Mouse (Mus musculus) MEL (cell line): Measurements from ENCODE around the gene Eftud2. TPM values are rescaled to one million over a fixed set of nuclear protein-coding genes. Genes with fewer than 3 reads are reported as not detected.

Experiments used
- DNase-seq: peaks from one replicate; pipeline ENCODE4 v3.0.0; 2011; ENCODE audit warnings: low read depth, low spot score
- H3K27ac ChIP-seq: 2 replicates; pipeline ENCODE4 v1.5.1; 2012; ENCODE audit warnings: low read depth, mild to moderate bottlenecking, control low read depth, low read length, moderate library complexity; ENCODE audit not compliant: control insufficient read depth
- H3K27me3 ChIP-seq, 2 experiments: fragments of 150-350 bp in 1 of 2; sonication (generic) in 1 of 2; 2 replicates each; pipeline ENCODE4 v1.6.1; 2012; ENCODE audit warnings: low read length in 2 of 2, mild to moderate bottlenecking in 2 of 2, improper control_type of control experiment in 1 of 2, moderate library complexity in 1 of 2; ENCODE audit not compliant: insufficient read depth in 2 of 2, control insufficient read depth in 1 of 2
- H3K36me3 ChIP-seq, 2 experiments: 2 replicates each; pipeline ENCODE4 v1.6.1; 2012 to 2014; ENCODE audit warnings: low read length in 2 of 2, improper control_type of control experiment in 1 of 2, inconsistent platforms in 1 of 2, mild to moderate bottlenecking in 1 of 2; ENCODE audit not compliant: insufficient read depth in 2 of 2, control insufficient read depth in 1 of 2
- H3K4me1 ChIP-seq, 2 experiments: fragments of 150-350 bp in 1 of 2; sonication (generic) in 1 of 2; 2 replicates each; pipeline ENCODE4 v1.6.1; 2012; ENCODE audit warnings: low read length in 2 of 2, improper control_type of control experiment in 1 of 2, mild to moderate bottlenecking in 1 of 2; ENCODE audit not compliant: insufficient read depth in 2 of 2, control insufficient read depth in 1 of 2
- H3K4me3 ChIP-seq, 2 experiments: fragments of 150-350 bp in 1 of 2; sonication (generic) in 1 of 2; 2 replicates each; pipeline ENCODE4 v1.5.1; 2012; ENCODE audit warnings: low read depth in 2 of 2, low read length in 2 of 2, mild to moderate bottlenecking in 2 of 2, moderate library complexity in 2 of 2, control low read depth in 1 of 2, improper control_type of control experiment in 1 of 2; ENCODE audit not compliant: control insufficient read depth in 1 of 2, insufficient read depth in 1 of 2
- H3K79me2 ChIP-seq: 2 replicates; pipeline ENCODE4 v1.6.1; 2012; ENCODE audit warnings: mild to moderate bottlenecking, low read length, moderate library complexity; ENCODE audit not compliant: control insufficient read depth, poor library complexity, insufficient read depth
- H3K9ac ChIP-seq: 2 replicates; pipeline ENCODE4 v1.6.1; 2012; ENCODE audit warnings: low read depth, mild to moderate bottlenecking, control low read depth, low read length, moderate library complexity; ENCODE audit not compliant: control insufficient read depth, poor library complexity, severe bottlenecking
- H3K9me3 ChIP-seq: fragments of 150-350 bp; sonication (generic); replicated peaks from 2 replicates; pipeline ENCODE4 v1.6.1; 2012; ENCODE audit warnings: mild to moderate bottlenecking, low read length, improper control_type of control experiment, moderate library complexity; ENCODE audit not compliant: insufficient read depth
- CHD1 ChIP-seq: IDR thresholded peaks from 2 replicates; pipeline ENCODE4 v1.6.1; 2012; ENCODE audit warnings: low read depth, mild to moderate bottlenecking, inconsistent platforms, low read length, improper control_type of control experiment
- CHD2 ChIP-seq: IDR thresholded peaks from 2 replicates; pipeline ENCODE4 v1.6.1; 2011; ENCODE audit warnings: low read length, improper control_type of control experiment
- ELF1 ChIP-seq: IDR thresholded peaks from 2 replicates; pipeline ENCODE4 v1.6.1; 2014; ENCODE audit warnings: low read depth, mild to moderate bottlenecking, inconsistent platforms, low read length, improper control_type of control experiment, moderate library complexity
- ETS1 ChIP-seq: IDR thresholded peaks from 2 replicates; pipeline ENCODE4 v1.6.1; 2012; ENCODE audit warnings: low read depth, mild to moderate bottlenecking, inconsistent platforms, low read length, improper control_type of control experiment, moderate library complexity
- GATA1 ChIP-seq: IDR thresholded peaks from 2 replicates; pipeline ENCODE4 v1.6.1; 2011; ENCODE audit warnings: low read depth, low read length, improper control_type of control experiment
- HCFC1 ChIP-seq: IDR thresholded peaks from 2 replicates; pipeline ENCODE4 v1.6.1; 2012; ENCODE audit warnings: low read depth, mild to moderate bottlenecking, inconsistent platforms, low read length, improper control_type of control experiment, moderate library complexity
- JUND ChIP-seq: IDR thresholded peaks from 2 replicates; pipeline ENCODE4 v1.6.1; 2011; ENCODE audit warnings: low read depth, mild to moderate bottlenecking, improper control_type of control experiment, low read length
- KAT2A ChIP-seq: conservative IDR thresholded peaks from 2 replicates; pipeline ENCODE4 v1.6.1; 2012; ENCODE audit warnings: low read depth, low read length, improper control_type of control experiment, inconsistent platforms
- MEF2A ChIP-seq: IDR thresholded peaks from 2 replicates; pipeline ENCODE4 v1.6.1; 2014; ENCODE audit warnings: low read depth, mild to moderate bottlenecking, inconsistent platforms, low read length, improper control_type of control experiment; ENCODE audit not compliant: poor library complexity, insufficient replicate concordance, severe bottlenecking; ENCODE audit errors: extremely low read depth
- MYB ChIP-seq: IDR thresholded peaks from 2 replicates; pipeline ENCODE4 v1.6.1; 2011; ENCODE audit warnings: mild to moderate bottlenecking, low read depth, low read length, improper control_type of control experiment
- MYC ChIP-seq: IDR thresholded peaks from 2 replicates; pipeline ENCODE4 v1.6.1; 2011; ENCODE audit warnings: low read depth, mild to moderate bottlenecking, low read length, improper control_type of control experiment, moderate library complexity
- POLR2A ChIP-seq, 2 experiments: IDR thresholded peaks; 2 replicates each; pipeline ENCODE4 v1.6.1; 2011 to 2012; ENCODE audit warnings: low read length in 2 of 2, mild to moderate bottlenecking in 2 of 2, control low read depth in 1 of 2, improper control_type of control experiment in 1 of 2, low read depth in 1 of 2, moderate library complexity in 1 of 2; ENCODE audit not compliant: control insufficient read depth in 1 of 2, insufficient read depth in 1 of 2, poor library complexity in 1 of 2
- POLR2AphosphoS5 ChIP-seq: IDR thresholded peaks from 2 replicates; pipeline ENCODE4 v1.6.1; 2012; ENCODE audit warnings: low read depth, borderline replicate concordance, mild to moderate bottlenecking, inconsistent platforms, low read length, moderate library complexity, mixed read lengths
- RAD21 ChIP-seq: IDR thresholded peaks from 2 replicates; pipeline ENCODE4 v1.6.1; 2011; ENCODE audit warnings: mild to moderate bottlenecking, low read depth, low read length, improper control_type of control experiment
- RCOR1 ChIP-seq: IDR thresholded peaks from 2 replicates; pipeline ENCODE4 v1.6.1; 2012; ENCODE audit warnings: low read depth, mild to moderate bottlenecking, inconsistent platforms, low read length, improper control_type of control experiment
- SIN3A ChIP-seq: IDR thresholded peaks from 2 replicates; pipeline ENCODE4 v1.6.1; 2012; ENCODE audit warnings: low read length, improper control_type of control experiment, inconsistent platforms
- TCF12 ChIP-seq: IDR thresholded peaks from 2 replicates; pipeline ENCODE4 v1.6.1; 2014; ENCODE audit warnings: low read depth, mild to moderate bottlenecking, inconsistent platforms, low read length, improper control_type of control experiment, moderate library complexity
- UBTF ChIP-seq: IDR thresholded peaks from 2 replicates; pipeline ENCODE4 v1.6.1; 2012; ENCODE audit warnings: low read depth, mild to moderate bottlenecking, inconsistent platforms, low read length, improper control_type of control experiment, moderate library complexity, borderline replicate concordance; ENCODE audit not compliant: insufficient read depth
- USF1 ChIP-seq: IDR thresholded peaks from 2 replicates; pipeline ENCODE4 v1.6.1; 2014; ENCODE audit warnings: low read depth, mild to moderate bottlenecking, inconsistent platforms, low read length, improper control_type of control experiment, moderate library complexity
- USF2 ChIP-seq, 2 experiments: IDR thresholded peaks; 2 replicates each; pipeline ENCODE4 v1.6.1; 2011 to 2012; ENCODE audit warnings: improper control_type of control experiment in 2 of 2, low read length in 2 of 2, borderline replicate concordance in 1 of 2, inconsistent platforms in 1 of 2, low read depth in 1 of 2, mild to moderate bottlenecking in 1 of 2; ENCODE audit not compliant: insufficient read depth in 1 of 2
- ZMIZ1 ChIP-seq: IDR thresholded peaks from 2 replicates; pipeline ENCODE4 v1.6.1; 2012; ENCODE audit warnings: low read depth, mild to moderate bottlenecking, inconsistent platforms, low read length, improper control_type of control experiment, moderate library complexity
- ZNF384 ChIP-seq: IDR thresholded peaks from 2 replicates; pipeline ENCODE4 v1.6.1; 2012; ENCODE audit warnings: low read depth, mild to moderate bottlenecking, inconsistent platforms, low read length, improper control_type of control experiment
- polyA plus RNA-seq, 2 experiments: library from polyadenylated mRNA; stranded (reverse) in 1 of 2; unstranded in 1 of 2; fragments of >175 nt in 1 of 2; fragments of >200 nt in 1 of 2; gene quantifications; 2 replicates each; pipeline versions ENCODE4 v1.2.1 to v1.2.4; 2012; ENCODE audit warnings: low replicate concordance in 2 of 2, low read depth in 1 of 2; ENCODE audit not compliant: insufficient read length in 2 of 2, insufficient read depth in 1 of 2, missing spikeins in 1 of 2
- total RNA-seq: library from RNA; depleted of rRNA; stranded (reverse); fragments of 300-350 nt; gene quantifications from 2 replicates; pipeline ENCODE4 v1.2.3, GENCODE M21; 2012

The Eftud2 gene
- total and polyA plus RNA-seq, 3 experiments: 261 to 1,215 (median 424) TPM

GRCm38 (mm10) chr11:102915380-102915779, 34.6 kb upstream of the Eftud2 start:
- Histone ChIP-seq H3K36me3 (peaks cover 2 to 29% of the 10 kb centered on the region in 2 experiments; a peak in 3 of 4 replicates), H3K4me1 (no peaks in the 10 kb centered on the region; a peak in 1 of 4 replicates), H3K9me3 (no peaks in the 10 kb centered on the region), H3K9ac (no peak overlapping the region), H3K27ac (no peak overlapping the region), H3K4me3 (no peak overlapping the region), H3K27me3 (no peaks in the 10 kb centered on the region), H3K79me2 (peaks cover 11% of the 10 kb centered on the region)
- no peak for DNase-seq
- no peak for TF ChIP-seq USF2 (IDR thresholded peaks at IDR 0.05; ENCODE audit: borderline replicate concordance in 1 of 2, insufficient read depth in 1 of 2, low read depth in 1 of 2, low read length in 2 of 2)
- no peak for TF ChIP-seq MYB
- no peak for TF ChIP-seq TCF12
- no peak for TF ChIP-seq ELF1
- TF ChIP-seq MEF2A: no peak
- no peak for TF ChIP-seq POLR2A (IDR thresholded peaks at IDR 0.05; ENCODE audit: control insufficient read depth in 1 of 2, insufficient read depth in 1 of 2, low read depth in 1 of 2, low read length in 2 of 2, poor library complexity in 1 of 2)
- TF ChIP-seq GATA1: no peak
- no peak for TF ChIP-seq CHD2
- TF ChIP-seq CHD1: no peak
- no peak for TF ChIP-seq SIN3A
- no peak for TF ChIP-seq KAT2A
- TF ChIP-seq USF1: no peak
- TF ChIP-seq HCFC1: no peak
- no peak for TF ChIP-seq RAD21
- no peak for TF ChIP-seq POLR2AphosphoS5
- TF ChIP-seq ETS1: no peak
- no peak for TF ChIP-seq ZMIZ1
- no peak for TF ChIP-seq UBTF
- no peak for TF ChIP-seq RCOR1

- no peaks in the 10 kb centered on the region for H3K79me2 ChIP-seq
- H3K27me3 ChIP-seq: no peaks in the 10 kb centered on the region
- H3K9ac ChIP-seq: no peak overlapping the region
- no peak for TF ChIP-seq USF1
- TF ChIP-seq KAT2A: no peak
- TF ChIP-seq MYC: no peak
- no peak for TF ChIP-seq JUND
- TF ChIP-seq ZNF384: no peak
- no peak for TF ChIP-seq ELF1
- DNase-seq: no peak
- no peaks in the 10 kb centered on the region for H3K4me1 ChIP-seq
- no peak overlapping the region for H3K27ac ChIP-seq
- H3K9me3 ChIP-seq: no peaks in the 10 kb centered on the region
- peaks cover 0 to 36% of the 10 kb centered on the region in 2 experiments; a peak in 2 of 4 replicates for H3K36me3 ChIP-seq
- H3K4me3 ChIP-seq: no peak overlapping the region
These were observed 30.6 kb upstream of the Eftud2 start for GRCm38 (mm10) chr11:102911376-102911775.
